Mouse (Mus musculus): ENCODE results near the gene Olfr229. TPM values are rescaled to one million over a fixed set of nuclear protein-coding genes. Genes with fewer than 3 reads are reported as not detected.
"Not testable (repeated sequence)": the region's sequence is repeated elsewhere in the genome, so short reads cannot be mapped to it uniquely, and the experiment has no call there.

Olfr229 gene
- polyA plus RNA-seq (2015; fragmentation: Nextera tagmentation; extraction: Ambion mirVana), result not detected in 2 replicates

GRCm38 (mm10) chr9:39907036-39907435, at the start of gene Olfr229:
TSS of gene Olfr229 (plus strand) at chr9:39907336.
- H3K4me2 ChIP-seq (replicated peaks), result no peak within 1 kb of the TSS
- no peak within 1 kb of the TSS for H3K27ac ChIP-seq (replicated peaks)
- H3K27me3 ChIP-seq, result no peaks in the 10 kb centered on the region
- no peak within 1 kb of the TSS for H3K4me3 ChIP-seq
- H3K4me1 ChIP-seq, result no peaks in the 10 kb centered on the region
- no peak for ATAC-seq (replicated peaks)
- 75% methylated on average over 2 of the region's 2 CpGs for WGBS
- no peaks in the 10 kb centered on the region for H3K36me3 ChIP-seq
- H3K9ac ChIP-seq (replicated peaks), result no peak within 1 kb of the TSS
- H3K9me3 ChIP-seq, result no peaks in the 10 kb centered on the region

- ATAC-seq (replicated peaks), result no peak
- 63% methylated on average over 2 of the region's 2 CpGs for WGBS
- H3K9ac ChIP-seq (replicated peaks), result no peak within 1 kb of the TSS
Measured at GRCm38 (mm10) chr9:39866122-39866521, 41.0 kb upstream of the Olfr229 start, which contains the start of gene Olfr972. TSS of gene Olfr972 (plus strand) at chr9:39866422.

GRCm38 (mm10) chr9:39871986-39872385, 35.1 kb upstream of the Olfr229 start:
- H3K9me3 ChIP-seq; H3K36me3 ChIP-seq; H3K27me3 ChIP-seq; H3K4me3 ChIP-seq; H3K9ac ChIP-seq (replicated peaks); H3K27ac ChIP-seq (replicated peaks); ATAC-seq (replicated peaks); H3K4me2 ChIP-seq (replicated peaks); H3K4me1 ChIP-seq: not testable (repeated sequence)
- 91% methylated on average over 1 of the region's 1 CpGs for WGBS

More at GRCm38 (mm10) chr9:39866122-39866521, 41.0 kb upstream of the Olfr229 start, which contains the start of gene Olfr972:
- H3K4me1 ChIP-seq, result no peaks in the 10 kb centered on the region
- no peak within 1 kb of the TSS for H3K4me2 ChIP-seq (replicated peaks)
- no peak within 1 kb of the TSS for H3K4me3 ChIP-seq
- H3K27me3 ChIP-seq, result no peaks in the 10 kb centered on the region
- H3K9me3 ChIP-seq, result no peaks in the 10 kb centered on the region
- no peak within 1 kb of the TSS for H3K27ac ChIP-seq (replicated peaks)
- no peaks in the 10 kb centered on the region for H3K36me3 ChIP-seq

GRCm38 (mm10) chr9:39877541-39878396, 29.4 kb upstream of the Olfr229 start:
- H3K4me2 ChIP-seq (replicated peaks); H3K9ac ChIP-seq (replicated peaks); H3K4me1 ChIP-seq; H3K27ac ChIP-seq (replicated peaks); H3K27me3 ChIP-seq; H3K4me3 ChIP-seq; H3K9me3 ChIP-seq; H3K36me3 ChIP-seq: not testable (repeated sequence)
- peak; percentile 89 for ATAC-seq (replicated peaks)
- no CpG with 5 or more reads among the region's 4 CpGs for WGBS

- no peaks in the 10 kb centered on the region for H3K36me3 ChIP-seq
- 87% methylated on average over 6 of the region's 6 CpGs for WGBS
- H3K9me3 ChIP-seq, result no peaks in the 10 kb centered on the region
- H3K4me2 ChIP-seq (replicated peaks), result no peak overlapping the region
- H3K9ac ChIP-seq (replicated peaks), result no peak overlapping the region
- no peaks in the 10 kb centered on the region for H3K4me1 ChIP-seq
- H3K27ac ChIP-seq (replicated peaks), result no peak overlapping the region
- ATAC-seq (replicated peaks), result no peak
- no peaks in the 10 kb centered on the region for H3K27me3 ChIP-seq
- no peak overlapping the region for H3K4me3 ChIP-seq
Measured at GRCm38 (mm10) chr9:39905106-39905505, 2.0 kb upstream of the Olfr229 start.

GRCm38 (mm10) chr9:39909939-39910338, 2.8 kb downstream of the Olfr229 start:
- no peaks in the 10 kb centered on the region for H3K27me3 ChIP-seq
- WGBS, result 93% methylated on average over 3 of the region's 3 CpGs
- H3K4me2 ChIP-seq (replicated peaks), result no peak overlapping the region
- no peak overlapping the region for H3K4me3 ChIP-seq
- no peak for ATAC-seq (replicated peaks)
- no peaks in the 10 kb centered on the region for H3K4me1 ChIP-seq
- no peaks in the 10 kb centered on the region for H3K36me3 ChIP-seq
- no peaks in the 10 kb centered on the region for H3K9me3 ChIP-seq
- H3K9ac ChIP-seq (replicated peaks), result no peak overlapping the region
- no peak overlapping the region for H3K27ac ChIP-seq (replicated peaks)

GRCm38 (mm10) chr9:39927975-39928836, 21.1 kb downstream of the Olfr229 start:
- not testable (repeated sequence) for H3K27me3 ChIP-seq; H3K9ac ChIP-seq (replicated peaks); H3K4me1 ChIP-seq; H3K9me3 ChIP-seq; H3K4me2 ChIP-seq (replicated peaks); H3K27ac ChIP-seq (replicated peaks); H3K36me3 ChIP-seq; H3K4me3 ChIP-seq
- no CpG with 5 or more reads among the region's 4 CpGs for WGBS
- peak; percentile 94 for ATAC-seq (replicated peaks)

GRCm38 (mm10) chr9:39928837-39929236, 21.7 kb downstream of the Olfr229 start:
- H3K27ac ChIP-seq (replicated peaks); H3K9me3 ChIP-seq; H3K4me2 ChIP-seq (replicated peaks); H3K9ac ChIP-seq (replicated peaks); H3K36me3 ChIP-seq; H3K4me3 ChIP-seq; H3K27me3 ChIP-seq; H3K4me1 ChIP-seq: not testable (repeated sequence)
- ATAC-seq (replicated peaks), result peak; percentile 41; the same call in 1 of the 2 replicates
- 56% methylated on average over 1 of the region's 1 CpGs for WGBS

GRCm38 (mm10) chr9:39937201-39937600, 30.1 kb downstream of the Olfr229 start, which contains the start of gene Olfr974:
TSS of gene Olfr974 (plus strand) at chr9:39937501.
- Histone ChIP-seq H3K27me3 (no peaks in the 10 kb centered on the region), H3K9ac (replicated peaks) (no peak within 1 kb of the TSS), H3K9me3 (no peaks in the 10 kb centered on the region; the same call in 1 of the 2 replicates), H3K27ac (replicated peaks) (no peak within 1 kb of the TSS), H3K4me2 (replicated peaks) (no peak within 1 kb of the TSS), H3K4me3 (no peak within 1 kb of the TSS), H3K4me1 (no peaks in the 10 kb centered on the region), H3K36me3 (no peaks in the 10 kb centered on the region)
- ATAC-seq (replicated peaks), result no peak
- 91% methylated on average over 1 of the region's 1 CpGs for WGBS

GRCm38 (mm10) chr9:39951946-39952345, 44.8 kb downstream of the Olfr229 start, which contains the start of gene Olfr975:
TSS of gene Olfr975 (minus strand) at chr9:39952046.
- Histone ChIP-seq H3K4me2 (replicated peaks) (no peak within 1 kb of the TSS), H3K9ac (replicated peaks) (no peak within 1 kb of the TSS), H3K9me3 (no peaks in the 10 kb centered on the region), H3K27ac (replicated peaks) (no peak within 1 kb of the TSS), H3K27me3 (no peaks in the 10 kb centered on the region), H3K4me1 (no peaks in the 10 kb centered on the region), H3K4me3 (no peak within 1 kb of the TSS), H3K36me3 (no peaks in the 10 kb centered on the region)
- ATAC-seq (replicated peaks), result no peak
- 68% methylated on average over 1 of the region's 1 CpGs for WGBS

GRCm38 (mm10) chr9:39961033-39961432, 53.9 kb downstream of the Olfr229 start, which contains the start of gene Olfr976:
TSS of gene Olfr976 (minus strand) at chr9:39961133.
- H3K9me3 ChIP-seq; ATAC-seq (replicated peaks); H3K4me2 ChIP-seq (replicated peaks); H3K27ac ChIP-seq (replicated peaks); H3K4me1 ChIP-seq; H3K9ac ChIP-seq (replicated peaks); H3K4me3 ChIP-seq; H3K27me3 ChIP-seq; H3K36me3 ChIP-seq: not testable (repeated sequence)
- WGBS, result 87% methylated on average over 8 of the region's 9 CpGs
